Mouse (Mus musculus): Measurements from ENCODE around the gene Phactr1. TPM values are rescaled to one million over a fixed set of nuclear protein-coding genes. Genes with fewer than 3 reads are reported as not detected.

Gene Phactr1
- polyA plus RNA-seq (2012; ENCODE audit: low replicate concordance), result 0.10 TPM in 1 of 2 replicates, not detected in the other

GRCm38 (mm10) chr13:42680391-42680994 lies at the start of gene Phactr1:
Gene Phactr1, plus strand, starts transcription at chr13:42680623.

GRCm38 (mm10) chr13:43171020-43171710 lies 490.7 kb downstream of the Phactr1 start, which contains the start of gene Tbc1d7:
Gene Tbc1d7, minus strand, starts transcription at chr13:43171501.

Measured in hematopoietic multipotent progenitor cell, adult 10-12 weeks (in vitro differentiated cells).